Mouse (Mus musculus): ENCODE results near the gene Npm1.
A peak's percentile ranks its signal among the peaks of the same experiment; 100 is the strongest.

Npm1 gene

DNA sequence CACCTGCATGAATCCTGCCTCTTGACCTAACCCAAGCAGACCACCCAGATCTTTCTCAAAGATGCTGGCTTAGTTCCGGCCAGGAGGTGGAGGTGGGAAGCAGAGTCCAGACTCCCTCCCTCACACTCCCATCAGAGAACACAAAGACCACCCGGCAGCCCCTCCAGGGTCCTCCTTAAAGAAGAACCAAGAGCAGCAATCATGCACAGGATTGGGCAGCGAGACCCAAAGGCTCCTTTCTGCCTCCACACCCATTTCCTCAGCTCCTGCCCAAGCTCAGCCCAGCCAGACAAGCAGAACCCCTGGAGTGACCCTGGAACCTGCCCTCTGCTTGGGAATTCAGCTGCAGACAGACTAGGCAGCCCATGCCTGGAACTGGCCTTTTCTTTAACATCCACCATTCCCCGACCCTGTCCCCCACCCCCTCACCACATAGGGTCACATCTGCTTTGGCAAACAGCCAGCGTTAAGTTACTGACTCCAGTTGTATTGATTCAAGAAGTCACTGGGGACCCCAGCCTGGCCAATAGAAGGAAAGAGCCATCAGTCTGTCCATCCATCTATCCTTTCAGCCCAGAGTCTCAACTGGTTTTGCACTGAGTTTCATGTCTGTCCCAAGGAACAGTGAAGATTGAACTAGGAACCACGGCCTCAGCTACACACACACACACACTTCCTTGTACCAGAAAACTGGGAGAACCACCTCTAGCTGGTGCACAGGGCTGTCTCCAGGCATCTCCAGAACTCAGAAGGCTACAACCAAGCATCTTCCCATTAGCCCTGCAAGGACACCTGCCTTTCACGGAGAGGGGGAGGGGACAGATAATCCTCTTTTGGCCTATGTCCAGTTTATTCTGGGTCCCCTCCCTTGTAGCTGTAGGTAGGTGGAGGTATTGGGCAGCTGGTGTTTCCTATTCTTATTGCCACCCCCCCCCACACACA is 17.5 kb downstream of the Npm1 start:
- DNase-seq: peak; percentile 82

DNA sequence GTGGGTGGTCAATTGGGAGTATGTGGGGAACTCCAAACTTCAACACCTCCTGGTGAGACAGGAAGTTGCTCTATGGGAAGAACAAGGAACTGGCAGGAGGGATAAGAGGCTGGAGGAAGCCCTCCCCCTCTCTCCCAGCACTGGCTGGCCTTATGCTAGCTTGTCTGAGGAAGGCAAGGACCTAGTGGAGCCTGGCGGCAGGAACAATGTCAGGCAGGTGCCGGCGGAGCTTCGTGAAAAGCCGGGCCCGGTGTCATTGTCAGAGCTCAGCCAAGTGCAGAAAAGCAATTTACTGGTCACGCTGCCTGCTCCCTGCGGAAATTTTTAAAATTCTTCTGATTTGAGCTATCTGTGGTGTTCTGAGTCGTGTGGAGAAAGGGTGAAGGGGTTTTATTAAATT is 19.1 kb downstream of the Npm1 start:
- DNase-seq: no peak

DNA sequence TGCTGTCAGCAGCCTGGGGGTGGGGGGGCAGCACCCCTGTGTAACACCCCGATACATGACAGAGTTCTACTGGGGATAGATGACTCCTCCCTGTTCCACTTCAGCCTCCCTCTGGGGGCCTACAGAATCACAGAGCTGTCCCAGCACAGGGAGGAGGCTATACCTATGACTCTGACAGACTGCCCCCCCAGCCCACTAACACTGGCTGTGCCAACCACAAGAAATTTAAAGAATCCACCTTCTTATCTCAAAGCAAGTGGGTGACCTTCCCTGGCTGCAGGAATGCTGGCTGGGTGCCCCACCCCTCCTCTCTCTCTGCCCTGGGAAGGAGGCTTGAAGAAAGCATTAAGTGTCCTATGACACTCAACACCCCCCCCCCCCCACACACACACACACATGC is 20.2 kb downstream of the Npm1 start:
- DNase-seq: peak; percentile 88

- peak; percentile 75 for DNase-seq
These were observed 22.9 kb downstream of the Npm1 start for GRCm38 (mm10) chr11:33140111-33140460.

DNA sequence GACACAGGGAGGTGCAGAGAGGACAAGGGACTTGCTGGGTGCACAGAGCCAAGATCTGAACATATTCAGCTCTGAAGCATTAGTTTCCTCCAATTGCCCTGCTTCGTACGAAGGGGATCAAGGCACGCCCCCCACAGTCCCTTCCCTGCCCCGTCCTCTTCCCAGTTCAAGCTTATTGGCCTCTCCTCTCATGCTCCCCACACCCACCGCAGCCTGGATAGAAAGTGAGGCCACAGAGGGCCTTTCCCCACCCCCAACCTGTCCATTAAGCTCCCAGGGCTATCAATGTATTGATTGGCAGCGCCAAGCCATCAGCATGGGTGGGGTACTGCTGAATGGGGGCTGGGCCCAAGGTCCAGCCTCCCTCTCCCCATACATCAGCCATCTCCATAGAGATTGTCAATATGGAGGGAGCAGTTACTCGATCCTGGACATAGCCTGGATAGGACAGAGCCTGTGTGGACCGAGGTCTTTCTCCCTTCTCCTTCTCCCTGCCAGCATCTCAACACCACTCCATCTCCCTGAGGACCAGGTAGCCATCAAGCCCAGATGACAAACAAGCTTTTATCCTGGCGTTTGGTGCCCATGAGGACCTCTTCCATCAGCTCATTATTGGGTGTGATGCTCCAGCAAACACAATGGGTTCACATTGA is 23.4 kb downstream of the Npm1 start:
- DNase-seq: peak; percentile 85

- peak; percentile 62 for DNase-seq
These were observed 24.3 kb downstream of the Npm1 start for GRCm38 (mm10) chr11:33138686-33139085.

- peak; percentile 72 for DNase-seq
These were observed 28.5 kb downstream of the Npm1 start for GRCm38 (mm10) chr11:33134391-33134986.

DNA sequence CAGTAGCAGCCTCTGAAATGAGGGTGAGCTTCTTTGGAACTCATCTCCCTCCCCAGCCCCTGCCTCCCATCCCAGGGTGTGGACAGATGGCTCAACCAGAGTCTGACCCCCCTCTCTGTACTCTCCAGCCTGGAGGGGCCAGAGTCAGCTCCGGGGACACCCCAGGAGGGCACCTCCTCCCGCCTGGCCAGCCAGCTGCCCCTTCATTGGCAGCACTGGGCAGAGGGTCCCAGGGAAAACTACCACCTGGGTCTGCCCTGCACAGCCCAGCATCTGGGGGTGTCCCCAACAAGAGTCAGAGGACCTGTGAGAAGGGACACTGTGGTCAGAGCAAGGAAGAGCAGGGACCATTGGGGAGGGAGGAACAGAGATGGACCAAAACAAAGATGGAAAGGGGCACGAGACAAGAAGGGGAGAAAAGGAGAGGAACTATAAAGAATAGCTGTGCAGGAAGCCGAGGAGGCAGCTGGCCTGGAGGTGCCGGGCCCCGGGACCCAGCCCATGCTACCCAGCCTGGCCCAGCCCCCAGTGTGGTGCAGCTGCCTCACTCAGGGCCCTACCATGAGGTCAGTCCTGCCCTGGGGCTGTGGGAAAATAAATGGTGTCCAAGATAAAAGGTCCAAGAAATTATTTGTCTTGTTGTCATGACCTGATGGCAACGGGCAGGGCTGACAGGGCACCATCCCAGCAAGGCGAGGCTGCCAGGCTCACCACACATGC is 30.2 kb downstream of the Npm1 start:
- peak; percentile 77 for DNase-seq

GRCm38 (mm10) chr11:33127058-33127457 is 35.9 kb downstream of the Npm1 start:
- DNase-seq: no peak

GRCm38 (mm10) chr11:33122575-33123268 is 40.3 kb downstream of the Npm1 start:
- peak; percentile 93 for DNase-seq

DNA sequence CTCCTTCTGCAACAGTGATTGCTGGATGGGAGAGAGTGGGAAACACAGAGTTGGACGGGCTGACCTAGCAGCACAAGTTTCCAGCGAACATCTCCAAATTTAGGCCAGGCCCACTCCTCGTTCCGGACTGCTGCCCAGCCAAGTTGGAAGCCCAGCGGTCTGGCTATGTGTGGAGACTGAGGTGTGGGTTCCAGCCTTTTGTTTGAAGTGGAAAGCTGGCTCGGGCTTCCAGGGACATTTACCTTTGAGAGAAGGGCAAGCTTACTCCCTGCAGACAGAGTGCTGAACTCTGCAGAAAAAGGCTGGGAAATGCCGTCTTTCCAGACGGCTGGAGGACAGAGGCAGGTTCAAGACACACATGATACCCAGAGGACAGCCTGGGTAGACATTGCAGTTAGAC is 43.5 kb downstream of the Npm1 start:
- DNase-seq: no peak

DNA sequence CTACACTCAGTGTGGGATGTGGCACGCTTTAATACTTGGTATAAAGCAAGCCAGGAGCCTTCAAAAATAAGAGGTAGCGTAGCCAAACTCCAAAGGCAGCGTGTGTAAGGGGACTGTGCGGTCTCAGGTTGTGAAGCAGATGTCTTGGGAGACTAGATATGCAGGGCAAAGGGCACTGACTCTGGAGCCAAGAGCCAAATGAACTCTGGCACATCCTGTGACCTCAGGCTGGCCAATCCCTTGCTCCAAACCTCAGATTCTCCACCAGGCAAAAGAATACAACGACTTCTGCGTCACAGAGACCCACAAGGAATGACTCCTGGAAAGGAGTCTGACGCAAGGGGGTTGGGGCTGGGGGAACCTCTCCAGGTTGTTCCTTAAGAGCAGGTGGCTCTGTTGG is 43.9 kb downstream of the Npm1 start:
- no peak for DNase-seq

- DNase-seq: no peak
These were observed 44.5 kb downstream of the Npm1 start for GRCm38 (mm10) chr11:33118480-33118879.

- DNase-seq: no peak
These were observed 47.2 kb downstream of the Npm1 start for GRCm38 (mm10) chr11:33115796-33116195.

- DNase-seq: no peak
These were observed 50.6 kb downstream of the Npm1 start for GRCm38 (mm10) chr11:33112407-33112806.

GRCm38 (mm10) chr11:33110111-33110510 is 52.9 kb downstream of the Npm1 start:
- DNase-seq: no peak

- no peak for DNase-seq
These were observed 55.5 kb downstream of the Npm1 start for GRCm38 (mm10) chr11:33107540-33107939.

DNA sequence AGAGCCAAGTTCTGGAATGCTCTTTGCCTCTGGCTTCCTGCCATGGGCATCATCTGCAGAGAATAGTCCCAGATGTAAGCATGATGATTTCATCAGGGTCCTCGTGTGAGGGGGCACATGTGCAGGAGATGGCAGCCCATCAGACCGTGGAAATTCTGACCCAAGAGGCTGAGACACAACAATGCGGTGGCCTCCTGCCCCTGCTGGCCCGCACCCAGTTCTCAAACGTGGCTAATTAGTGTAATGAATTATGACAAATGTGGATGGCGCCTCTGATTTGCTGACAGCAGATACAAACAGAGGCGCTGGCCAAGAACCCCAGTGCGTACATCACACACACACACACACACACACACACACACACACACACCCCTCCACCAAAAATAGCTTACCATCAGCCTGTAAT is 58.1 kb downstream of the Npm1 start:
- no peak for DNase-seq

- DNase-seq: no peak
These were observed 59.6 kb downstream of the Npm1 start for GRCm38 (mm10) chr11:33103291-33103943.

All from heart, adult 11 months (tissue).